Mouse (Mus musculus): ENCODE data around the gene Idh2.

DNA sequence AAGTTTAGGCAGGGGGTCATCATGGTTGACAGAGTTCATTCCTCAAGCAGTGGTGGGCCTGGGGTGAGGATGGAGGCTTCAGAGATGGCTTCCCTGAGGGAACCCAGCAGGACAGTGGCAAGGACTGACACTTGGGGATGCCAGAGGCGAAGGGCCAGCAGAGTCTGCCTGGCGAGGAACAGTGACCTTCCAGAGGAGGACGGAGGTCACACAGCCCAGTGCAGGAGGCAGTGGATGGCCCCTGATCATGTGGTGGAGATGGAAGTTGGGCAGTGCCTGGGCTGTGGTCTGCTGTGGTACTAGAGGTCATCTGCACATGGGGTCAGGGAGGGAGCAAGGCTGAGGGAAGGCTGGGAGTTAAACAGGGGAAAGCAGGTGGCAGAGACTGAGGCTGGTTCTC, 49.9 kb downstream of the Idh2 start:
- no peak for TF ChIP-seq EP300 (IDR thresholded peaks at IDR 0.05; ENCODE audit: low read depth in 1 of 2, low read length in 2 of 2)
- TF ChIP-seq POLR2A (IDR thresholded peaks at IDR 0.05; ENCODE audit: control insufficient read depth in 1 of 2, insufficient read depth in 1 of 2, low read depth in 1 of 2, low read length in 2 of 2, poor library complexity in 1 of 2) = no peak
- TF ChIP-seq GATA1 (IDR thresholded peaks at IDR 0.05; ENCODE audit: low read depth, low read length) = no peak
